Mouse (Mus musculus) lung, embryonic 14.5 days (tissue): Measurements from ENCODE around the gene Pigh. TPM values are rescaled to one million over a fixed set of nuclear protein-coding genes. Genes with fewer than 3 reads are reported as not detected.

Source experiments
- ATAC-seq: fragments of 200-750 bp; cut with Nextera tagmentation; 2 replicates; pipeline ENCODE4 v1.8.0; 2017; ENCODE audit warnings: mild to moderate bottlenecking, moderate TSS enrichment, moderate library complexity; ENCODE audit not compliant: insufficient read depth
- DNase-seq: peaks from one replicate; pipeline ENCODE4 v3.0.0-alpha.2; 2015
- H3K27ac ChIP-seq: fragments of 300-500 bp; sonication (generic); 2 replicates; pipeline ENCODE4 v1.5.1; 2014; ENCODE audit warnings: low read depth, mild to moderate bottlenecking, moderate library complexity
- H3K27me3 ChIP-seq: fragments of 300-500 bp; sonication (generic); 2 replicates; pipeline ENCODE4 v1.6.1; 2014; ENCODE audit warnings: low read length, control low read depth; ENCODE audit not compliant: insufficient read depth
- H3K36me3 ChIP-seq: fragments of 300-500 bp; sonication (generic); 2 replicates; pipeline ENCODE4 v1.6.1; 2014; ENCODE audit warnings: control low read depth; ENCODE audit not compliant: insufficient read depth
- H3K4me1 ChIP-seq: fragments of 300-500 bp; sonication (generic); 2 replicates; pipeline ENCODE4 v1.6.1; 2014; ENCODE audit warnings: antibody characterized with exemption, control low read depth; ENCODE audit not compliant: insufficient read depth
- H3K4me2 ChIP-seq: fragments of 300-500 bp; sonication (generic); 2 replicates; pipeline ENCODE4 v1.6.1; 2014; ENCODE audit warnings: mild to moderate bottlenecking
- H3K4me3 ChIP-seq: fragments of 300-500 bp; sonication (generic); 2 replicates; pipeline ENCODE4 v1.5.1; 2014; ENCODE audit warnings: low read depth, low read length
- H3K9ac ChIP-seq: fragments of 300-500 bp; sonication (generic); 2 replicates; pipeline ENCODE4 v1.6.1; 2014
- H3K9me3 ChIP-seq: fragments of 300-500 bp; sonication (generic); 2 replicates; pipeline ENCODE4 v1.6.1; 2016; ENCODE audit warnings: low read depth, low read length, control low read depth
- CTCF ChIP-seq: IDR thresholded peaks from 2 replicates; pipeline ENCODE4 v1.5.1; 2016; ENCODE audit warnings: antibody characterized with exemption, low read depth
- WGBS: fragments of 180-500 bp; shearing (Covaris S2); extraction: QIAGEN DNeasy Blood & Tissue Kit; methylation state at CpG from one replicate; pipeline ENCODE4 v1.1.7; 2014; 5-methylcytosine and 5-hydroxymethylcytosine counted together
- polyA plus RNA-seq: library from polyadenylated mRNA; unstranded; fragments of >200 nt; fragmentation: Nextera tagmentation; extraction: Ambion mirVana; gene quantifications from 2 replicates; pipeline ENCODE4 v1.2.1, GENCODE M21; 2014

Pigh gene
- polyA plus RNA-seq, 1 experiment from 2014 or later, result 24.7 TPM

- H3K9ac ChIP-seq, result no peak overlapping the region
- WGBS, result 88% methylated on average over 2 of the region's 2 CpGs
- ATAC-seq (no peak), DNase-seq (no peak)
- H3K4me2 ChIP-seq, result no peak overlapping the region
- H3K4me3 ChIP-seq, result no peak overlapping the region
- peaks cover 29% of the 10 kb centered on the region; the same call in 1 of the 2 replicates for H3K36me3 ChIP-seq
- H3K4me1 ChIP-seq, result no peaks in the 10 kb centered on the region
- no peaks in the 10 kb centered on the region for H3K27me3 ChIP-seq
- no peaks in the 10 kb centered on the region for H3K9me3 ChIP-seq
- no peak for TF ChIP-seq CTCF
- H3K27ac ChIP-seq, result no peak overlapping the region
These were observed 37.4 kb downstream of the Pigh start for GRCm38 (mm10) chr12:79052073-79052472.

GRCm38 (mm10) chr12:79050545-79051212 is 38.8 kb downstream of the Pigh start:
- Histone ChIP-seq H3K27me3 (no peaks in the 10 kb centered on the region), H3K4me1 (no peaks in the 10 kb centered on the region), H3K4me2 (no peak overlapping the region), H3K36me3 (peaks cover 26% of the 10 kb centered on the region; the same call in 1 of the 2 replicates), H3K27ac (no peak overlapping the region), H3K4me3 (no peak overlapping the region), H3K9ac (no peak overlapping the region), H3K9me3 (no peaks in the 10 kb centered on the region)
- TF ChIP-seq CTCF, result no peak
- DNase-seq (no peak), ATAC-seq (no peak)
- 81% methylated on average over 3 of the region's 3 CpGs for WGBS

GRCm38 (mm10) chr12:79049807-79050206 is 39.6 kb downstream of the Pigh start:
- Histone ChIP-seq H3K4me1 (no peaks in the 10 kb centered on the region), H3K9me3 (no peaks in the 10 kb centered on the region), H3K9ac (no peak overlapping the region), H3K27ac (no peak overlapping the region), H3K4me3 (no peak overlapping the region), H3K4me2 (no peak overlapping the region), H3K27me3 (no peaks in the 10 kb centered on the region), H3K36me3 (peaks cover 21% of the 10 kb centered on the region; the same call in 1 of the 2 replicates)
- no peak for TF ChIP-seq CTCF
- no peak for DNase-seq
- 70% methylated on average over 2 of the region's 2 CpGs for WGBS
- no peak for ATAC-seq

GRCm38 (mm10) chr12:79048898-79049297 is 40.6 kb downstream of the Pigh start:
- Histone ChIP-seq H3K36me3 (peaks cover 19% of the 10 kb centered on the region; the same call in 1 of the 2 replicates), H3K4me3 (no peak overlapping the region), H3K4me2 (no peak overlapping the region), H3K27me3 (no peaks in the 10 kb centered on the region), H3K27ac (no peak overlapping the region), H3K4me1 (no peaks in the 10 kb centered on the region), H3K9me3 (no peaks in the 10 kb centered on the region), H3K9ac (no peak overlapping the region)
- TF ChIP-seq CTCF, result no peak
- 93% methylated on average over 1 of the region's 1 CpGs for WGBS
- no peak for DNase-seq
- no peak for ATAC-seq

GRCm38 (mm10) chr12:79047203-79047602 is 42.2 kb downstream of the Pigh start:
- Histone ChIP-seq H3K4me1 (no peaks in the 10 kb centered on the region), H3K9ac (no peak overlapping the region), H3K9me3 (no peaks in the 10 kb centered on the region), H3K4me3 (no peak overlapping the region), H3K27ac (no peak overlapping the region), H3K4me2 (no peak overlapping the region), H3K36me3 (0 out of 2 replicates have a peak, but pooled peaks cover 15% of the 10 kb centered on the region), H3K27me3 (no peaks in the 10 kb centered on the region)
- ATAC-seq, result no peak
- no peak for DNase-seq
- no peak for TF ChIP-seq CTCF
- 84% methylated on average over 7 of the region's 7 CpGs for WGBS

GRCm38 (mm10) chr12:79046171-79046570 is 43.3 kb downstream of the Pigh start:
- Histone ChIP-seq H3K27me3 (no peaks in the 10 kb centered on the region), H3K4me3 (no peak overlapping the region), H3K9me3 (no peaks in the 10 kb centered on the region), H3K9ac (no peak overlapping the region), H3K27ac (no peak overlapping the region), H3K4me2 (no peak overlapping the region), H3K4me1 (no peaks in the 10 kb centered on the region), H3K36me3 (0 out of 2 replicates have a peak, but pooled peaks cover 20% of the 10 kb centered on the region)
- 66% methylated on average over 6 of the region's 6 CpGs for WGBS
- no peak for TF ChIP-seq CTCF
- no peak for ATAC-seq
- DNase-seq, result peak; percentile 39

- TF ChIP-seq CTCF, result no peak
- Histone ChIP-seq H3K9me3 (no peaks in the 10 kb centered on the region), H3K36me3 (0 out of 2 replicates have a peak, but pooled peaks cover 16% of the 10 kb centered on the region), H3K4me1 (no peaks in the 10 kb centered on the region), H3K4me3 (no peak overlapping the region), H3K9ac (no peak overlapping the region), H3K27ac (no peak overlapping the region), H3K4me2 (no peak overlapping the region), H3K27me3 (no peaks in the 10 kb centered on the region)
- ATAC-seq (peak; percentile 47; the same call in 1 of the 2 replicates), DNase-seq (peak; percentile 21)
- 63% methylated on average over 8 of the region's 8 CpGs for WGBS
These were observed 44.8 kb downstream of the Pigh start for GRCm38 (mm10) chr12:79044668-79045067.
